ENCODE assay signal across 7 mouse cellular contexts in the genomic region with DNA sequence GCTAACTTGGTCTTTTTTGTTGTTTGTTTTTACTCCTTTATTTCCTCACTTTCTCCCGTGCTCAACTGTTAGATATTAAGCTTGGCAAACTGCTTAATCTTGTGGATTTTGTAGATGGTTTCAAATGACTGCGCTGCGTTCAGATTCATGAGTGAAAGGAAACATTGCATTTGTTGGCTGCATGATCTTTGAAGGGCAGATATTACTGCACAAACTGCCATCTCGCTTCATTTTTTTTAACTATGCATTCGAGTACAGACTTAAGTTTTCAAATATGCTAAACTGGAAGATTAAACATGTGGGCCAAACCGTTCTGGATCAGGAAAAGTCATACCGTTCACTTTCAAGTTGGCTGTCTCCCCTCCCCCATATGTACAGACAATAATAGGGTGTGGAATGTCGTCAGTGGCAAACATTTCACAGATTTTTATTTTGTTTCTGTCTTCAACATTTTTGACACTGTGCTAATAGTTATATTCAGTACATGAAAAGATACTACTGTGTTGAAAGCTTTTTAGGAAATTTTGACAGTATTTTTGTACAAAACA. TPM values are rescaled to one million over a fixed set of nuclear protein-coding genes. Genes with fewer than 3 reads are reported as not detected.
DNase-seq lines count a peak whose midpoint lies in the region; ATAC-seq and TF ChIP-seq lines count a peak whose summit lies in the region.

No protein-coding gene starts in this region.

- H3K4me2 ChIP-seq in lung, postnatal 0 days (replicated peaks; ENCODE audit: low read depth, low read length): peak overlapping the region; percentile 83
- H3K4me2 ChIP-seq in embryonic facial prominence, embryonic 14.5 days (ENCODE audit: low read depth, low read length): peak overlapping the region; percentile 74
- H3K4me2 ChIP-seq in hindbrain, postnatal 0 days (ENCODE audit: low read depth, low read length): peak overlapping the region; percentile 65
- peak overlapping the region; percentile 68 for H3K4me2 ChIP-seq in neural tube, embryonic 12.5 days (replicated peaks)

- TF ChIP-seq CTCF in lung, postnatal 0 days (IDR thresholded peaks at IDR 0.05): no peak
- no peak for TF ChIP-seq CTCF in hindbrain, postnatal 0 days (IDR thresholded peaks at IDR 0.05; ENCODE audit: low read depth)

- TF ChIP-seq EP300 in lung, postnatal 0 days (IDR thresholded peaks at IDR 0.05): no peak

- peak overlapping the region; percentile 91 for H3K9ac ChIP-seq in lung, postnatal 0 days (replicated peaks; ENCODE audit: low read depth)
- peak overlapping the region; percentile 84 for H3K9ac ChIP-seq in embryonic facial prominence, embryonic 14.5 days (ENCODE audit: low read depth, low read length)
- peak overlapping the region; percentile 93; the same call in 1 of the 2 replicates for H3K9ac ChIP-seq in hindbrain, postnatal 0 days (replicated peaks; ENCODE audit: low read length)
- peak overlapping the region; percentile 26; the same call in 1 of the 2 replicates for H3K9ac ChIP-seq in neural tube, embryonic 12.5 days

- peak overlapping the region; percentile 89 for H3K4me3 ChIP-seq in lung, postnatal 0 days (ENCODE audit: low read depth, low read length)
- H3K4me3 ChIP-seq in embryonic facial prominence, embryonic 14.5 days (ENCODE audit: low read depth, low read length): peak overlapping the region; percentile 87
- peak overlapping the region; percentile 98 for H3K4me3 ChIP-seq in hindbrain, postnatal 0 days (ENCODE audit: low read length)
- peak overlapping the region; percentile 87 for H3K4me3 ChIP-seq in neural tube, embryonic 12.5 days

- no peaks in the 10 kb centered on the region; the same call in 1 of the 2 replicates for H3K4me1 ChIP-seq in lung, postnatal 0 days (ENCODE audit: insufficient read depth, low read depth, low read length)
- peaks cover 29% of the 10 kb centered on the region for H3K4me1 ChIP-seq in embryonic facial prominence, embryonic 14.5 days (ENCODE audit: control insufficient read depth, insufficient read depth, low read length)
- H3K4me1 ChIP-seq in hindbrain, postnatal 0 days (ENCODE audit: insufficient read depth, low read length): no peaks in the 10 kb centered on the region
- H3K4me1 ChIP-seq in neural tube, embryonic 12.5 days: peaks cover 23% of the 10 kb centered on the region

- WGBS in lung, postnatal 0 days: 18% methylated on average over 8 of the region's 8 CpGs
- WGBS in embryonic facial prominence, embryonic 14.5 days: 8% methylated on average over 8 of the region's 8 CpGs
- WGBS in hindbrain, postnatal 0 days: 10% methylated on average over 8 of the region's 8 CpGs
- WGBS in neural tube, embryonic 12.5 days: 23% methylated on average over 8 of the region's 8 CpGs

- H3K27ac ChIP-seq in lung, postnatal 0 days (ENCODE audit: low read length): peak overlapping the region; percentile 99
- peak overlapping the region; percentile 97; the same call in 1 of the 2 replicates for H3K27ac ChIP-seq in embryonic facial prominence, embryonic 14.5 days (replicated peaks; ENCODE audit: low read depth, low read length)
- H3K27ac ChIP-seq in hindbrain, postnatal 0 days: 0 out of 2 replicates have a peak overlapping the region, but pooled peaks have one; percentile 99
- no peak overlapping the region for H3K27ac ChIP-seq in neural tube, embryonic 12.5 days

- ATAC-seq in lung, postnatal 0 days: no peak
- no peak for ATAC-seq in embryonic facial prominence, embryonic 14.5 days (ENCODE audit: low read depth)
- ATAC-seq in hindbrain, postnatal 0 days: no peak
- no peak for ATAC-seq in neural tube, embryonic 12.5 days (ENCODE audit: low FRiP score, low read depth)

- no peaks in the 10 kb centered on the region for H3K9me3 ChIP-seq in lung, postnatal 0 days (ENCODE audit: low read length)
- H3K9me3 ChIP-seq in embryonic facial prominence, embryonic 14.5 days (ENCODE audit: control insufficient read depth, low read length): no peaks in the 10 kb centered on the region
- no peaks in the 10 kb centered on the region for H3K9me3 ChIP-seq in hindbrain, postnatal 0 days (ENCODE audit: low read length)
- H3K9me3 ChIP-seq in neural tube, embryonic 12.5 days: no peaks in the 10 kb centered on the region

- H3K27me3 ChIP-seq in lung, postnatal 0 days (replicated peaks; ENCODE audit: insufficient read depth, low read length): no peaks in the 10 kb centered on the region
- H3K27me3 ChIP-seq in embryonic facial prominence, embryonic 14.5 days (replicated peaks; ENCODE audit: control insufficient read depth, insufficient read depth, low read length): no peaks in the 10 kb centered on the region
- no peaks in the 10 kb centered on the region for H3K27me3 ChIP-seq in hindbrain, postnatal 0 days (ENCODE audit: insufficient read depth, low read length)
- H3K27me3 ChIP-seq in neural tube, embryonic 12.5 days (replicated peaks): no peaks in the 10 kb centered on the region

- peak; percentile 40 for DNase-seq in lung, postnatal 0 days (ENCODE audit: low spot score)
- no peak for DNase-seq in lung, postnatal 36 days
- DNase-seq in embryonic facial prominence, embryonic 14.5 days (ENCODE audit: low spot score): peak; percentile 44
- peak; percentile 41 for DNase-seq in hindbrain, postnatal 0 days (ENCODE audit: low spot score)
- DNase-seq in thymus, postnatal 36 days: no peak
- DNase-seq in left cerebral cortex, adult 9 months (ENCODE audit: low spot score in 2 of 2): no peak

- no peaks in the 10 kb centered on the region for H3K36me3 ChIP-seq in lung, postnatal 0 days (ENCODE audit: insufficient read depth, low read length)
- no peaks in the 10 kb centered on the region for H3K36me3 ChIP-seq in embryonic facial prominence, embryonic 14.5 days (ENCODE audit: control insufficient read depth, insufficient read depth, low read length)
- no peaks in the 10 kb centered on the region for H3K36me3 ChIP-seq in hindbrain, postnatal 0 days (ENCODE audit: insufficient read depth, low read length)
- H3K36me3 ChIP-seq in neural tube, embryonic 12.5 days: no peaks in the 10 kb centered on the region

RNA-seq across cellular contexts. Expression of a gene that starts 2.1 kb away (rescaled TPM):
- 53.4 and 57.9 TPM in 2 replicates for polyA plus RNA-seq in lung, postnatal 0 days (2015; fragmentation: Nextera tagmentation; extraction: Ambion mirVana)
- polyA plus RNA-seq in embryonic facial prominence, embryonic 14.5 days (2014; fragmentation: Nextera tagmentation; extraction: Ambion mirVana): 37.5 and 40.6 TPM in 2 replicates
- 102 and 112 TPM in 2 replicates for total RNA-seq in hindbrain, postnatal 0 days (2014; rRNA removed)
- 59.4 and 60.4 TPM in 2 replicates for polyA plus RNA-seq in hindbrain, postnatal 0 days (2015; fragmentation: Nextera tagmentation; extraction: Ambion mirVana)
- 98.7 and 102 TPM in 2 replicates for polyA plus RNA-seq in neural tube, embryonic 12.5 days (2016; fragmentation: Nextera tagmentation; extraction: Ambion mirVana)

Comparison
In these comparisons a context has a peak if more than half of its experiments do, and no peak if none do; other contexts are left out.
1. DNase-seq: peak in lung, postnatal 0 days (single experiment), embryonic facial prominence, embryonic 14.5 days (single experiment) and hindbrain, postnatal 0 days (single experiment); none in lung, postnatal 36 days (single experiment), thymus, postnatal 36 days (0 of 2) and left cerebral cortex, adult 9 months (0 of 2).
2. H3K9ac ChIP-seq: peak in every context shown above with its lines; median percentile 93 in hindbrain, postnatal 0 days; 91 in lung, postnatal 0 days; 84 in embryonic facial prominence, embryonic 14.5 days; 26 in neural tube, embryonic 12.5 days.
3. Peak in every context shown above with its lines, with median percentiles within 50 percentile points of each other: H3K4me2 ChIP-seq and H3K4me3 ChIP-seq.